Mouse (Mus musculus) splenic B cell, adult 2 months (primary cell): ENCODE data around the gene Gm20671.
"Not testable (repeated sequence)": the region's sequence is repeated elsewhere in the genome, so short reads cannot be mapped to it uniquely, and the experiment has no call there.

Experiments used
- DNase-seq: peaks from one replicate; pipeline ENCODE4 v3.0.0-alpha.2; 2011; ENCODE audit warnings: low read depth, low spot score
- H3K27me3 ChIP-seq: 2 replicates; pipeline ENCODE4 v1.6.1; 2012; ENCODE audit warnings: mild to moderate bottlenecking, low read length, moderate library complexity, mixed read lengths; ENCODE audit not compliant: control insufficient read depth, poor library complexity, insufficient read depth, severe bottlenecking
- H3K36me3 ChIP-seq: 2 replicates; pipeline ENCODE4 v1.6.1; 2012; ENCODE audit warnings: mild to moderate bottlenecking, low read length, moderate library complexity, mixed read lengths; ENCODE audit not compliant: control insufficient read depth, poor library complexity, insufficient read depth, severe bottlenecking

Gene Gm20671

DNA sequence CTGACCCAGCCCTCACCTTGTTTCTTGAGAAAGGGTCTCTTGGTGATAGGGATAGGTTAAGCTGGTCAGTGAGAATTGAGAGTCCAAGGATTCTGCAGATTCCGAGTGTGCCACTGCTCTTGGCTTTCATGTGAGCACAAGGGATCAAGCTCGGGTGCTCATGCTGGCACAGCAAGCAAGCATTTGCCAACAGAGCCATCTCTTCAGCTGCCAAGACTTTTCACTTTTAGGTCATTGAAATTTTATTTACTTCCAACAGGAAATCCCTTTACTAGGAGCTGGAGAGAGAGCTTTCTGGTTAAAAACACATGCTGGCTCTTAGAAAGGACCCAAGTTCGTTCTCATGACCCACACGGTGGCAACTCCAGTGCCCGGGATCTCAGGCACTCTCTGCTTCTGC, 10.1 kb upstream of the Gm20671 start:
- H3K36me3 ChIP-seq: peaks cover 14% of the 10 kb centered on the region
- H3K27me3 ChIP-seq: no peaks in the 10 kb centered on the region
- DNase-seq: no peak

DNA sequence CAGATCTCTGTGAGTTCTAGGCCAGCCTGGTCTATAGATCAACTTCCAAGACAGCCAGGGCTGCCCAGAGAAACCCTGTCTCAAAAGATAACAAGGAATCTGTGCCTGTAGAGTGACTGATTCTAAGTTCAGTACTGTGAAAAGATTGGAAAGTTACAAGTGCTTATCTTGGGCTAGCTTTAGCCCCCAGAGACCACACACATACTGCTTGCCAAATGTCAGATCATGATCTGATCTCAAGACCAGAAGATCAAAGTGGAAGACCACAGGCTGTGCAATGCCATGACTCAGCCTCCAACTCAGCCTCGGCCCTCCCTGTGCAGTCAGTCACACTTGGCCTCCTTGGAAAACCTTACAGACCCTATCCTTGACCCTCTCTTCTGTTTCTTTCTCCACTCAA, 7.6 kb upstream of the Gm20671 start:
- no peak for DNase-seq
- peaks cover 12% of the 10 kb centered on the region for H3K36me3 ChIP-seq
- no peaks in the 10 kb centered on the region for H3K27me3 ChIP-seq

DNA sequence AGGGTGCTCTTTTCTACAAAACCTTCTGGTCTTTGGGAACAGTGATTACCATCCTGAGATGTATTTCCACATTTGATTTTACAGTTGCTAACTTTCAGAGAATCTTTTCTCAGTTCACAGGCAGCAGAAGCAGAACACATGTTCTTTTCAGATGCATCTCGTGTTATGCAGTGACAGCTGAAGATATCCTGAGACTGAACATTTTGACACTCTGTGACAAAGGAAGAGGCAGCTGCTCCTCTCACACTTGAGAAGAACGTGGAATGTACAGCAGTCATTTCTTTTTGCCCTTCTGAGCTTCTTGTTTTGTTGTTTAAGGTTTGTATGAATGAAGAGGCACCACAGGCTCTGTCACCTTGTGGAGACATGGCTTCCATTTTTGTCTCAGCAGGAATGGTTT, 3.1 kb upstream of the Gm20671 start:
- no peaks in the 10 kb centered on the region for H3K27me3 ChIP-seq
- DNase-seq: no peak

DNA sequence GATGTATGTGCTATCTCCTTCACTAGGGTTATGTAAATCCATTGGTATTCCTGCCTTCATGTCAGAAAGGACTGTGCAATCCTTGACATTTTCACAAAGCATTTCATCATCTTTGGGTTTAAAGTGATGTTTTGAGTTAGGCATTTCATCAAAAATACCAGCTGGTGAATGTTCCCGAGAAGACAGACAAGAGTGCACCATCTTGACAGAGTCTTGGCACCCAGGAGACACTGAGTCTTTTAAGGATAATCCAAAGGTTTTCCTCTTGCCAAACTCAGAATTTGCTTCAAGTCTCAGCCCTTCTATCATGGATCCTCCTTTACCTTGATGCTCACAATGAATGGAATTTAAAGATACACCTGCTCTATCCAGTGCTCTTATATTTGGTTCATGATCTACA, 1.9 kb upstream of the Gm20671 start:
- not testable (repeated sequence) for DNase-seq, H3K36me3 ChIP-seq, H3K27me3 ChIP-seq

More for the DNA sequence above, 3.1 kb upstream of the Gm20671 start:
- peaks cover 4% of the 10 kb centered on the region for H3K36me3 ChIP-seq

DNA sequence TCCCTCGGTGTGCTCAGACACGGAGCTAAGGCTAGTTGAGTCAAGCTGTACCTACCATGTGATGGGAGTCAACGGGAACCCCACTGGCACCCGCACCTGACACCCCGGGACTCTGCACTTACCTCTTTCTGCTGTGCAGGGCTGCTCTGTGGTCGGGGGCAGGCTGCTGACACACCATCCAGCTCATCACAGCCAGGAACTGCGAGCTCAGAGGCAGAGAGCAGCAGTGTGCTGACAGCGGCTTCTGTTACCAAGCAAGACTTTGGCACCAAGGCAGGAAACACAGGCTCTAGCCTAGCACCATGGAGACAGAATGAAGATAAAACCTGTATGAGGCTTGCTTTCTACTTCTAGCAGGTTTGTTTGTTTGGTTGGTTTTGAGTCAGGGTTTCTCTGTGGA, 6.4 kb downstream of the Gm20671 start:
- Histone ChIP-seq H3K27me3 (no peaks in the 10 kb centered on the region), H3K36me3 (peaks cover 23% of the 10 kb centered on the region)
- no peak for DNase-seq

DNA sequence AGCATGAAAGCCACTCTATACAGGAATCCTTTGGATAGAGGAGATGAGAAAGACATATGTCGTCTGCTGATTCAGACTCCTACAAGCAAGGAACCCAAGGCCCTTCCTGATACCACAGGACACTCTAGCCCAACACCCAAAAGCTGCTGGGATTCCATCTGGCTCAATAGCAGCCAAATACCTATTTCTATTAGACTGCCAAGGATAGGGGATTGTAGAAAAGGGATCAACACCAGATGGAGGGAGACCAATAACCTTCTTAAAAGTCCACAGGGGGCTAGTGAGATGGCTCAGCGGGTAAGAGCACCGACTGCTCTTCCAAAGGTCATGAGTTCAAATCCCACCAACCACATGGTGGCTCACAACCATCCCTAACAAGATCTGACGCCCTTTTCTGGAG, 11.5 kb downstream of the Gm20671 start:
- DNase-seq: no peak

DNA sequence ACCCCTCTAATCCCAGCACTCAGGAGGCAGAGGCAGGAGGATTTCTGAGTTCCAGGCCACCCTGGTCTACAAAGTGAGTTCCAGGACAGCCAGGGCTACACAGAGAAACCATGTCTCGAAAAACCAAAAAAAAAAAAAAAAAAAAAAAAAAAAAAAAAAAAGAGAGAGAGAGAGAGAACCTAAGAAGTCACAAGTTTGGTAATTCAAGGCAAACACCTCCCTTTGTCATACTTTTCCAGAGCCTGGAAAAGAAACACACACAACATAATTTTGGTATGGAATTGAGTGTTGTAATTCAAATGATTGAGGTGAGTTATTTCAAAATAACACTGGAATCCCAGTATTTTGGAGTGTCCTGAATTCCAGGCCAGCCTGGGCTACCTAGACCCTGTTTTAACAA, 40.5 kb downstream of the Gm20671 start:
- DNase-seq, H3K36me3 ChIP-seq, H3K27me3 ChIP-seq: not testable (repeated sequence)

More for the DNA sequence above, 11.5 kb downstream of the Gm20671 start:
- H3K27me3 ChIP-seq: no peaks in the 10 kb centered on the region
- H3K36me3 ChIP-seq: peaks cover 25% of the 10 kb centered on the region

DNA sequence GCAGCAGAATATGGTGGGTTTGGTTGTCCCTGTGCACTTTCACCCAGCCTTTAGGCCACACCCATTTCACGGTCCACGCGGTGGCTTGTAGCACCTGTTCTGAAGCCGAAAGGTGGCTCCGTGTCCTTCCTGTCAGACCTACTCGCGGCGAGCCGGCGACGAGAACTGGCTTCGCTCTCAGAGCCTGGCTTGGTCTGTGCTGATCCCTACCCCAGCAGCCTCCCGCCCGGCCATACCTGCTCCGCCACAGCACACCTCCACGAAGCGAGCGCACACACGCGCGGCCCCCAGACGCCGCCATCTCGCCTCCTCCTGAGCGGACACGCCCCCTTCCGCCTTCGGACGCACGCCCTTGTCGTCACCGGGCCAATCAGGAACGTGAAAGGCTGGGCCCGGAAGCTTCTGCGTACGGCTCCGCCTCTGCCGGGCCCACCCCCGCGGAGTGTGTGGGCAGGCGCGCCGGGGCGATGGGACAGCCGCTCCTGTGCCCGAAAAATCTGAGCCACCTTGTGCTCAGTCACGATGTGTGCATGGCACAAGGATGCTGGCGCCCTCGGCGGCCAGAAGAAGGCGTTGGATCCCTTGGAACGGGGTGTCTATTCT, 41.5 kb downstream of the Gm20671 start, which contains the start of gene Pisd:
Pisd (minus strand) TSS at position 334 of the 603 bp plus-strand sequence.
- Histone ChIP-seq H3K36me3 (no peaks in the 10 kb centered on the region; the same call in 1 of the 2 replicates), H3K27me3 (no peaks in the 10 kb centered on the region)
- DNase-seq: peak; percentile 95

DNA sequence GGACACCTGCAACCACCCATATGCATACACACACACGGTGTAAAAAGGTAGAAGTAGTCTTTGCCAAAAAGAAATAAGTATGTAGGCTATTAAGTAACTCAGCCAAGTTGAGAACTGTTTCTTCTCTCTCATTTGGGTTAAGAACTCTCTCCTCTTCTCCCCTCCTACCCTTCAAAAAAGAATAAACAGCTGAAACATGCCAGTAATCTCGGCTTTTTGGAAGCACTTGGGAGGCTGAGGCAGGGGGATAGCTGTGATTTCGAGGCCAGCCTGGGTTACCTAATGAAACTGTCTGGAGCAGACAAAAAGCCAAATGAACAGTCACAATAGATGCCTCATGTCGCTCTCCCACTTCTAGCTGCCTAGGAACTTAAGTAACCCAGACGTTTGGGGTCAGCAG, 42.2 kb downstream of the Gm20671 start:
- DNase-seq: no peak
- H3K27me3 ChIP-seq: no peaks in the 10 kb centered on the region
- H3K36me3 ChIP-seq: no peaks in the 10 kb centered on the region; the same call in 1 of the 2 replicates

DNA sequence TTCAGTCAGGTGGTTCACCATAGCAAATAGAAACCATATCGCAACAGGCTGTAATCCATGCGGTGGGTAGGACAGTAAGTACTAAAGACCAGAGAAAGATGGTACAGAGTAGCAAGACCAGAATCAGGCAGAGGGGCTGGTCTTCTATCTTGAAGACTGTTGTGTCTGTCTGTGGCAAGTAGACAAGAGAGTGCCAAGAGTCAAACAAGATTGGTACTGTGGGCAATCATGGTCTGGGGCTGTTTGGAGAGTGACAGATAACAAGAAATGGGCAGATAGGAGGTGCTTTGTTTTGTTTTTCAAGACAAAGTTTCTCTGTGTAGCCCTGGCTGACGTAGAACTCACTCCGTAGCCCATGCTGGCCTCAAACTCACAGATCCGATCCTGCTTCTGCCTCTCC, 45.3 kb downstream of the Gm20671 start:
- Histone ChIP-seq H3K27me3 (no peaks in the 10 kb centered on the region), H3K36me3 (no peaks in the 10 kb centered on the region; the same call in 1 of the 2 replicates)
- DNase-seq: no peak

DNA sequence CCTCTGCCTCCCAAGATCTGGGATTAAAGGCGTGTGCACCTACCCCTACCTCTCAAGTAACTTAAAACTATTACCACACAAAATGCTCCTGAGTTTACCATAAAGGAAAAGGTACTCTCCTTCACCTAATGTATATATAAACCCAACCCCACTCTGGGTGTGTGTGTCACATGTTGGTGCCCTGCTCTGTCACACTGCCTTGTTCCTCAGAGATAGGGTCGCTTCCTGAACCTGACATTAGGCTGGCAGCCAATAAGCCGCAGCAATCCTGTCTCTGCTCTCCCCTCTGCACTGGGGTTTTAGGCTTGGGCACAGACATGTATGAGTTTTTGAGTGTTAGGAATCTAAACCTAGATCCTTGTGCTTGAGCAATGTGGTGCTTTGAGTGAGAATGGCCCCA, 48.7 kb downstream of the Gm20671 start:
- no peaks in the 10 kb centered on the region; the same call in 1 of the 2 replicates for H3K36me3 ChIP-seq
- H3K27me3 ChIP-seq: no peaks in the 10 kb centered on the region
- no peak for DNase-seq

DNA sequence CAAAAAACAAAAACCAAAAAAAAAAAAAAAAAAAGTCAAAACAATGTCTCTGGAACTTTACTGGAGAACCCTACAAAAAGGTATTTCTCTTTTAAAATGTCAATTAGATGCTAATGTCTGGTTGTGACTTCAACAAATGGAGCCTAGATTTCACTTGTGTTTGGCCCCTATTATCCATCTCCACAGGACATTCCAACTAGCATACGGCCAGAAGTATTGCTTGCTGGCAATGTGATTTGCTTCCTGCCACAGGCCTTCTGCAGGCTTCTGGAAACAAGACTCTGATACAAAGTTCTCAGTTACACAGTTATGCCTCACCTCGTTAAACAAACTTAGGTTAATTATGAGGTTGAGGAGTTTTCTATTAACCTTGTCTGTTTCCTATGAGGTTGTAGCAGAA, 54.5 kb downstream of the Gm20671 start:
- no peaks in the 10 kb centered on the region for H3K27me3 ChIP-seq
- no peak for DNase-seq
- no peaks in the 10 kb centered on the region; the same call in 1 of the 2 replicates for H3K36me3 ChIP-seq

DNA sequence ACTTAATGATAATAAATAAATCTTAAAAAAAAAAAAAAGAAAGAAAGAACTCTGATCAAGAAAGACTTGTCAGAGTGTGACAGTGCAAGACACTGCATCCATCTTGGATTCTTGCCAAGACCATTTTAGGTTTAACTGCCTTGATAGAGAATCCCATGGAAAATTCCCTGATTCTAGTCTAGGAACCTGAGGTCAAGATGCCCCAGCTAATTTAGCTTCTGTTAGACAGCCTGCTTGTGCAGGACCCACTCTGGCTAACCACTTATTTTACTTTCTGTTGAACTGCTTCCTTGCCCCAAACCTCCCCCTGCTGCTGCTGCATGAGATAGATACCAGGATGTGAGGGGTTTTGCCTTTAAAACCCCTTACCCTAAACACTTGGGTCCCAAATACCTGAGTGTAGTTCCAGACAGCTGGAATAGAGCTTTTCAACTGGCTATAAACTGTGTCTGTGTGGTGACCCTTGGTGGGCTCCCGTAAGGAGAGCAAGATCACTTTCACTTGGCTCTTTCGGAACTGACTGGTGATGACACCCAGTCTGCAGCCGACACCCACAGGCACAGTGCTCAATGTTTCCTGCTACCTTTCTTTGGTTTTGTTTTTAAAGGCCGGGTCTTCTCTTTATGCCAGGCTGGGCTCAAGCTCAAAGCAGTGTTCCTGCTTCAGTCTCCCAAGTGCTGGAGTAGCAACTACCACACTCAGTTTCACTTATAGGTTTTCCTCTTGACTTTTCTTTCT, 59.1 kb downstream of the Gm20671 start:
- DNase-seq: no peak
- no peaks in the 10 kb centered on the region; the same call in 1 of the 2 replicates for H3K36me3 ChIP-seq
- H3K27me3 ChIP-seq: no peaks in the 10 kb centered on the region

DNA sequence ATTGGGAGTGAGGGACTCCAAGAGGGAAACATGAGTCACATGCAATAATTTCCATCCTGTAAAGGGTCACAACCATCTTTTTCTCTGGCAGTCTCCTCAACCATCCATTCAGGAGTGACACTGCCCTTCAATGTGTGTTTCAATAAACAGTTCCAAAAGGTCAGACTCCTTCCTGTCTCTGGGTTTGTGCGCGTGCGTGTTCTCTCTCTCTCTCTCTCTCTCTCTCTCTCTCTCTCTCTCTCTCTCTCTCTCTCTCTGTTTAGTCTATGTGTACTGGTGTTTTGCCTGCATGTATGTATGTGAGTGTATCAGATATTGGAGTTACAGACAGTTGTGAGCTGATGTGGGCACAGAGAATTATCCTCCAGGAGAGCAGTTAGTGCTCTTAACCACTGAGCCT, 59.9 kb downstream of the Gm20671 start:
- no peaks in the 10 kb centered on the region for H3K27me3 ChIP-seq
- DNase-seq: no peak
- no peaks in the 10 kb centered on the region; the same call in 1 of the 2 replicates for H3K36me3 ChIP-seq

DNA sequence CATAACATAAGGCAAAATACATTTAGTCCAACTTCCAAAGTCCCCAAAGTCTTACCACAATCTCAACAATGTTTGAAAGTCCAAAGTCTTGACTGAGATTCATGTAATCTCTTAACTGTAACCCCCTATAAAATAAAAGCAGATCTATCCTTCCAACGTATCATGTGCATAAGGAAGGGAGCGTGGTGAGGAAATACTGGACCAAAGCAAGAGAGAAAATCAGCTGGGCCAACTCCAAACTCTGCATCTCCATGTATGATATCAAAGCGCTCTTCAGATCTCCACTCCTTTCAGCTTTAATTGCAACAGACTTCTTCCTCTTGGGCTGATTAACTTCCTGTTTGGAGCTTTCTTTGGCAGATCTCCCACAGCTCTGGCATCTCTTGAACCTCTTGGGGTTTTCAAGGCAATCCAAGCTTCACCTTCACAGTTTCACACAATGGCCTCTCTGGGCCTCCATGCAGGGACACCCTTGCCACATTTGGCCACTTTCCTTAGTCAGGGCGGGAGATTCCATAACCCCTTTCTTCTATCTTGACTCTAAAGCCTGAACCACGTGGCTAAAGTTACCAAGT, 65.3 kb downstream of the Gm20671 start:
- no peaks in the 10 kb centered on the region for H3K27me3 ChIP-seq
- H3K36me3 ChIP-seq: no peaks in the 10 kb centered on the region; the same call in 1 of the 2 replicates
- DNase-seq: no peak
